Mouse (Mus musculus) G1E (cell line): ENCODE data around the gene Iffo2. TPM values are rescaled to one million over a fixed set of nuclear protein-coding genes. Genes with fewer than 3 reads are reported as not detected.
A peak's percentile ranks its signal among the peaks of the same experiment; 100 is the strongest.

Experiments
- ATAC-seq: 2 replicates; pipeline ENCODE4 v1.8.0; 2016; ENCODE audit warnings: mild to moderate bottlenecking; ENCODE audit not compliant: insufficient number of reproducible peaks, poor library complexity, low FRiP score, severe bottlenecking; ENCODE audit errors: extremely low read depth
- DNase-seq: peaks from one replicate; pipeline ENCODE4 v3.0.0; 2012; ENCODE audit warnings: low spot score
- H3K27me3 ChIP-seq: 2 replicates; pipeline ENCODE4 v1.6.1; 2012; ENCODE audit warnings: mild to moderate bottlenecking, low read length, inconsistent platforms; ENCODE audit not compliant: insufficient read depth
- H3K36me3 ChIP-seq: replicated peaks from 2 replicates; pipeline ENCODE3; 2012; ENCODE audit warnings: mild to moderate bottlenecking, inconsistent platforms
- H3K4me1 ChIP-seq: 2 replicates; pipeline ENCODE4 v1.6.1; 2012; ENCODE audit warnings: low read depth, low read length, inconsistent platforms, mixed read lengths; ENCODE audit not compliant: insufficient read depth
- H3K4me3 ChIP-seq: 2 replicates; pipeline ENCODE4 v1.5.1; 2012; ENCODE audit warnings: low read depth, mild to moderate bottlenecking, inconsistent platforms, low read length, moderate library complexity, mixed read lengths
- H3K9me3 ChIP-seq: replicated peaks from 2 replicates; pipeline ENCODE4 v1.6.1; 2012; ENCODE audit warnings: inconsistent platforms
- CTCF ChIP-seq: IDR thresholded peaks from 2 replicates; pipeline ENCODE4 v1.5.1; 2012; ENCODE audit warnings: low read depth, low read length, inconsistent platforms, mixed read lengths
- GATA1 ChIP-seq: IDR thresholded peaks from 2 replicates; pipeline ENCODE4 v1.6.1; 2012; ENCODE audit warnings: borderline replicate concordance, low read length, inconsistent platforms, mixed read lengths
- GATA2 ChIP-seq: IDR thresholded peaks from 2 replicates; pipeline ENCODE4 v1.6.1; 2012; ENCODE audit warnings: low read depth, low read length, inconsistent platforms, borderline replicate concordance
- POLR2AphosphoS5 ChIP-seq: IDR thresholded peaks from 2 replicates; pipeline ENCODE4 v1.6.1; 2012; ENCODE audit warnings: low read depth, low read length, inconsistent platforms; ENCODE audit not compliant: insufficient replicate concordance
- TAL1 ChIP-seq: conservative IDR thresholded peaks from 2 replicates; pipeline ENCODE4 v1.6.1; 2012; ENCODE audit warnings: low read depth, low read length, inconsistent platforms, mixed read lengths
- polyA plus RNA-seq: library from polyadenylated mRNA; stranded (reverse); fragments of >175 nt; gene quantifications from 2 replicates; pipeline ENCODE4 v1.2.3, GENCODE M21; 2012
- total RNA-seq, 2 experiments: library from RNA; stranded (forward) in 1 of 2; stranded (reverse) in 1 of 2; fragments of 200-1000 nt in 1 of 2; fragments of >200 nt in 1 of 2; fragmentation: Nextera tagmentation in 1 of 2; gene quantifications; 2 replicates each; pipeline ENCODE4 v1.2.3; 2014 to 2017

Iffo2 gene
- total and polyA plus RNA-seq, 3 experiments: 0.20 to 0.38 TPM; not detected in 1

GRCm38 (mm10) chr4:139572928-139573512 lies 42.7 kb downstream of the Iffo2 start:
- Histone ChIP-seq H3K4me3 (no peak overlapping the region), H3K36me3 (no peaks in the 10 kb centered on the region), H3K9me3 (peaks cover 16% of the 10 kb centered on the region), H3K4me1 (peaks cover 20% of the 10 kb centered on the region), H3K27me3 (peaks cover 29% of the 10 kb centered on the region)
- DNase-seq (no peak), ATAC-seq (no peak)
- TF ChIP-seq POLR2AphosphoS5: no peak
- no peak for TF ChIP-seq CTCF
- no peak for TF ChIP-seq GATA1
- no peak for TF ChIP-seq TAL1
- no peak for TF ChIP-seq GATA2

- peak overlapping the region; percentile 72 for H3K4me3 ChIP-seq
- no peak for TF ChIP-seq POLR2AphosphoS5
- no peak for TF ChIP-seq CTCF
- no peak for TF ChIP-seq TAL1
- no peak for TF ChIP-seq GATA1
- TF ChIP-seq GATA2: no peak
- H3K27me3 ChIP-seq: peaks cover 37% of the 10 kb centered on the region
- peaks cover 20% of the 10 kb centered on the region for H3K4me1 ChIP-seq
- no peaks in the 10 kb centered on the region for H3K36me3 ChIP-seq
- ATAC-seq (peak; percentile 98), DNase-seq (peak; percentile 93)
- peaks cover 16% of the 10 kb centered on the region for H3K9me3 ChIP-seq
Observed at GRCm38 (mm10) chr4:139574156-139574798, 43.9 kb downstream of the Iffo2 start.

- Histone ChIP-seq H3K4me3 (peak overlapping the region; percentile 72), H3K27me3 (peaks cover 40% of the 10 kb centered on the region), H3K4me1 (peaks cover 20% of the 10 kb centered on the region), H3K9me3 (peaks cover 16% of the 10 kb centered on the region), H3K36me3 (no peaks in the 10 kb centered on the region)
- no peak for TF ChIP-seq TAL1
- no peak for TF ChIP-seq GATA2
- no peak for TF ChIP-seq GATA1
- TF ChIP-seq POLR2AphosphoS5: no peak
- no peak for TF ChIP-seq CTCF
- ATAC-seq (no peak), DNase-seq (no peak)
Observed at GRCm38 (mm10) chr4:139574799-139575672, 44.7 kb downstream of the Iffo2 start.

- TF ChIP-seq GATA1: no peak
- no peak for TF ChIP-seq CTCF
- TF ChIP-seq POLR2AphosphoS5: no peak
- TF ChIP-seq GATA2: no peak
- TF ChIP-seq TAL1: no peak
- ATAC-seq (no peak), DNase-seq (no peak)
- Histone ChIP-seq H3K4me3 (peak overlapping the region; percentile 72; the same call in 1 of the 2 replicates), H3K4me1 (peaks cover 20% of the 10 kb centered on the region), H3K9me3 (peaks cover 16% of the 10 kb centered on the region), H3K36me3 (no peaks in the 10 kb centered on the region), H3K27me3 (peaks cover 43% of the 10 kb centered on the region)
Observed at GRCm38 (mm10) chr4:139575673-139576003, 45.3 kb downstream of the Iffo2 start.

- DNase-seq (no peak), ATAC-seq (no peak)
- no peak overlapping the region for H3K4me3 ChIP-seq
- peaks cover 50% of the 10 kb centered on the region for H3K27me3 ChIP-seq
- peaks cover 16% of the 10 kb centered on the region for H3K9me3 ChIP-seq
- H3K4me1 ChIP-seq: peaks cover 20% of the 10 kb centered on the region
- H3K36me3 ChIP-seq: no peaks in the 10 kb centered on the region
- TF ChIP-seq GATA2: no peak
- no peak for TF ChIP-seq CTCF
- no peak for TF ChIP-seq GATA1
- no peak for TF ChIP-seq POLR2AphosphoS5
- TF ChIP-seq TAL1: no peak
Observed at GRCm38 (mm10) chr4:139576251-139576880, 46.0 kb downstream of the Iffo2 start.

GRCm38 (mm10) chr4:139577006-139577405 lies 46.7 kb downstream of the Iffo2 start:
- no peak for TF ChIP-seq CTCF
- no peak for TF ChIP-seq POLR2AphosphoS5
- TF ChIP-seq GATA2: no peak
- no peak for TF ChIP-seq GATA1
- no peak for TF ChIP-seq TAL1
- Histone ChIP-seq H3K9me3 (peaks cover 16% of the 10 kb centered on the region), H3K4me1 (peaks cover 20% of the 10 kb centered on the region), H3K27me3 (peaks cover 55% of the 10 kb centered on the region), H3K4me3 (no peak overlapping the region), H3K36me3 (no peaks in the 10 kb centered on the region)
- ATAC-seq (no peak), DNase-seq (no peak)
